Mouse (Mus musculus) adrenal gland, postnatal 10 days (tissue): ENCODE results near the gene Cbl. TPM values are rescaled to one million over a fixed set of nuclear protein-coding genes. Genes with fewer than 3 reads are reported as not detected.

Experiments
- DNase-seq: peaks from one replicate; pipeline ENCODE4 v3.0.0; 2021; ENCODE audit warnings: mixed read lengths
- total RNA-seq, 2 experiments: library from RNA; stranded (reverse); gene quantifications; 2 replicates each; pipeline ENCODE4 v1.2.3; 2021

Gene Cbl
- total RNA-seq, 2 experiments from 2014 or later: 28.2 to 32.4 TPM

- no peak for DNase-seq
Measured at GRCm38 (mm10) chr9:44240399-44240798, 6.5 kb upstream of the Cbl start, which contains the start of gene Ccdc153. Gene Ccdc153 (plus strand): TSS chr9:44240676.

DNA sequence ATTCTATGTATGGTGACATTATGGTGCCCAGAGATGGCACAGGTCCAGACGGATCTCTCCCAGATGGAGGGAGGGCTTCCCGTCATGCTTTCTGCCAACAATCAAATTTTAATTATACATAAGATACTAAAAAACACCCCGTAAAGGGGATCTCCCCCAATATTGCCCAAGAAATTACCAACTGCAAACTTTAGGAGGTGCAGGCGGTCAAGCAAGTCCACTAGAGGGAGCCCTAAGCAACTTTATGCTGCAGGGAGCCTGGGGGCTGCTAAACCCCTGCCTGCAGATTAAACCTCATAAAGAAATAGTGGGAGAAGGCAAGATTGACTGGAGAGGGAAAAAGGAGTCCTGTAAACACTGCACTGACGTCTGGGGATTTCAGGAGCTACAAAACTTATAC, 5.6 kb upstream of the Cbl start:
- DNase-seq: peak; percentile 70

DNA sequence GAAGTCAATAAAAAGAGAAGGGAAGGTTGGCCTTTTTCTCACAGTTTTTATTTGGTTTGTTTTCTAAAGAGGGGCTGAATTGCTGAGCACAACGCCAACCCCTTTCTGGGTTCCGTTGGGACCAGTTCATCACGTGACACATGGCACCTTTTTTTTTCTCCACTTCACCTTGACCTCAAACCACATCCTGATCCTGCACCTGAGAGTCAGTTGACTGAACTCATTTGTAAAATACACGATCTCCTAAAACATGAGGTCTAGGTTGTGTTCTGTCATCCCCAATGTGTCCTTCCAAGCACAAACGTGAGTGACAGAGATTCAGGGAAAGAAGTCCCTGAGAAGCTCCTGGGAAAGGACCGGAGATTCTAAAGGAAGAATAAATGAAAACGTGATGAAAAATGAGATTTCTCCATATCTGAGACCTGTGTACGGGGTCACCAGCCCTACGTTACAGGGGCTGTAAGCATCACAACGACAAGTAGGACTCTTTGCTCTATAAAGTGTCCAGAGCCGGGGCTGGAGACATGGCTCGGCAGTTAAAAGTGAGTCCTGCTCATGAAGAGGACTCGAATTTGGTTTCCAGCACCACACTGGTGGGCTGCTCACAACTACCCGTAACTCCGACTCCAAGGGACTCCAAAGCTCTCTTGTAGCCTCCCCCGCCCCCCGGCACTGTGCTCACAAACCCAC, 4.8 kb upstream of the Cbl start:
- no peak for DNase-seq

GRCm38 (mm10) chr9:44237128-44237527, 3.3 kb upstream of the Cbl start:
- no peak for DNase-seq

DNA sequence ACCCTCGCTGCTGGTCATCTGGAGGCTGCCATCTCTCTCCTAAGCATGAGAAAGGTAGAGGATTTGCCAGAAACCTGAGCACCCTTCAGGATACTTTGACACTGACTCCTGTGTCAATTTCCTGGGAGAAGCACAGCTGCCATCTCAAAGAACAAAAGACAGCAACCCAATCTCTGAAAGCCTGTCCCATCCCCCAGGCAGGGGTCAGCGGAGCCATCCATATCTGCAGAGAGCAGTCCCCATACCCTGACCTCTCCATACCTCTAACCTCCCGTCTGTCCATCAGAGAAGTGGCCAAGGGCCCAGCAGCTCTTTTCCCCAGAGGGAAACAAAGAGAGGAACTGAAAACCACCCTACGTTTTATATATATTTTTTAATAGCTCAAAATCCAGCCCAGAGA, 2.8 kb upstream of the Cbl start:
- DNase-seq: no peak

DNA sequence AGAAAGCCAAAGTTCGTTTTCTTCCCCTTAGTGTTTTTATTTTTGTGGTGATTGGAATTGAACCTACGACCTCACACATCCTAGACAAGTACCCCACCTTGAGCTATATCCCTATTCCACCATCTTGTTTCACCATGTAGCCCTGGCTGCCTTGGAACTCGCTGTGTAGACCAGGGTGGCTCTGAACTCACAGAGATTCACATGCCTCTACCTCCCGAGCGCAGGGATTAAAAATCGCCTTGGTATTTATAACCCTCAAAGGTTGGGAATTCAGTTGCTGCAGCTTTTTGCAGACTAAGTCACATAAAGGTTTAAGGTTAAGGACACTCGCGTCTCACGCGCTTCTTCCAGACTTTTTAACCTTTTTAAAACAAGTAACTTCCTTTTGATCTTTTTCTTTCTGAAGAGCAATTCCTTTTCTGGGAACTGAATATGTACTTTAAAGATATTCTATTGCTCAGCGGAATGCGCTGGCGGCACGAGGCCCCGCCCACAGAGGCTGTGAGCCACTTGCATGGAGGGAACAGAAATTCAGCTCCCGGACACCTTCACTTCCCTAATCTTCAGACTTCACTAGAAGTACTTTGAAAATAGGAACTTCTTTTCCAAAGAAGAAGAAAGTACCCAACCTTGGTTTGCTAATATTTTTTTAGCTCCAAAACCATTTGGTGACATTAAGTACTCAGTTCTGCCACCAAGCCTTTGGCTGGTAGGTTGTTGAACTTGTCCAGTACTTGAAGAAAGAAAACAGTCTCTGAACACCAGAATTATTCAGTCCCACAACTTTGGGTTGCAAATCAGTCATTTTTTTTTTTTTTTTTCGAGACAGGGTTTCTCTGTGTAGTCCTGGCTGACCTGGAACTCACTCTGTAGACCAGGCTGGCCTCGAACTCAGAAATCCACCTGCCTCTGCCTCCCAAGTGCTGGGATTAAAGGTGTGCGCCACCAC, 904 bp upstream of the Cbl start:
- peak; percentile 75 for DNase-seq

- DNase-seq: no peak
Measured at GRCm38 (mm10) chr9:44233021-44233801, 638 bp downstream of the Cbl start.

GRCm38 (mm10) chr9:44231609-44232008, 2.2 kb downstream of the Cbl start:
- no peak for DNase-seq

DNA sequence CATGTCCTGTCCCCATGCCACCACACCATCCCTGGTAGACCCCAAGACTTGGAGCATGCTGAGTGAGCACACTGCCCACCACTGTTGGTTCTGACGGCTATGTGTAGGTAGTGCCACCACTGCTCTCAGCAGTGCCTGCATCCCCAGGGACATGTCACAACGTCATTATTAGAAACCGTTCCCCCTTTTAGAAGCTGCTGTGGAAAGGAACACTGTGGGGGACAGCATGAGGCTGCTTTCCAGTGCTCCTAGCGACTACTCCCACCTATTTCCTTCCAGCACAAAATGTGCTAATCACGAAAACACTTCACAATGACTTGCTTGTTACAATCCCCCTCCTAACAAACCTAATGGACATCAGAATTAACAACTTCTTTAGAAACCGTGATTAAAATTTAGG, 7.9 kb downstream of the Cbl start:
- no peak for DNase-seq

DNA sequence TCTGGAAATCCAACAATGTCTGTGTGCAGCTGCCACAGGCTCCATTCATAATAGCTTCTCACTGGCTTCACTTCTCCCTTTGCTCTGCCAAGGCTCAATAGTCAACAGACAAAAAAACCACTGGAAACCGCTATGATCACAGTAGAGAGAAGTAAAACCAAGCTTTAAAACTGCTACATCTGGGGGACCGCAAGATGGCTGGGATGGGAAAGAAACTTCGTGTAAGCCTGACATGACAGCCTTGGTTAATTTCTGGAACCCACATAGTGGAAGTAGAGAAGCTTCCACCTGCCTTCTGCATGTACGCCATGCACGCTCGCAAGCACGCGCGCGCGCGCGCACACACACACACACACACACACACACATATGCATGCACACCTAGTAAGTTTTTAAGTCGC, 20.3 kb downstream of the Cbl start:
- no peak for DNase-seq

DNA sequence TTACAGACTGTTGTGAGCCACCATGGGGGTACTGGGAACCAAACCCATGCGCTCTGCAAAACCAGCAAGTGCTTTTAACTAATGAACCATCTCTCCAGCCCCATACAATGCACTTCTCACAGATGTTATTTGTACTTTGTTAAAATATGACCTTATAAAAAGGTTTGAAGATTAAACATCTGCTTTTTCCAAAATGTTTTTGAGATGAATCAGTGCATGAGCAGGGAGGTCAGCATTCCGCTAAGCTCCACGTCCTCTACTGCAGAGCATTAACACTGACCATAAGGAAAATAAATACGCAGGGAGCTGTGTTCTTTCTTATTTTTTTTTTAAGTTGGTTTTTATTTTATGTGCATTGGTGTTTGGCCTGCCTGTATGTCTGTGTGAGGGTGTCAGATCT, 21.4 kb downstream of the Cbl start:
- no peak for DNase-seq

DNA sequence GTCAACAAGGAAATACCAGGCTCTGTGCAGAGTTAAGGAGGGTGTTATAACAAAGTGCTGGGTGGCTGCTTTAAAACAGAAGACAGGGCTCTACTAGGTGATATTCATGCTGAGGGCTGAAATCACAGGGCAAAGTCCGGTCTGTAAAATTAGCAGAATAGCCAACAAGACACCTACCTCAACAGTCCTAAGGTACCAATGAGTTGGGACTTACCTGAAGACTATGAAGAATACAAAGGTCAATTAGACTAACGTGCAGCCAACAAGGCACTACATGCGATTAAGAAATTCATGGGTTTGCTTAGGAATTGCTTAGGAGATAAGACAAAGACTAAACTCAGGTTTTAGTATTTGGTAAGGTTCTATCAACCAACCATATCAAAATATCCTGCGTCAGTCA, 24.4 kb downstream of the Cbl start:
- DNase-seq: no peak

DNA sequence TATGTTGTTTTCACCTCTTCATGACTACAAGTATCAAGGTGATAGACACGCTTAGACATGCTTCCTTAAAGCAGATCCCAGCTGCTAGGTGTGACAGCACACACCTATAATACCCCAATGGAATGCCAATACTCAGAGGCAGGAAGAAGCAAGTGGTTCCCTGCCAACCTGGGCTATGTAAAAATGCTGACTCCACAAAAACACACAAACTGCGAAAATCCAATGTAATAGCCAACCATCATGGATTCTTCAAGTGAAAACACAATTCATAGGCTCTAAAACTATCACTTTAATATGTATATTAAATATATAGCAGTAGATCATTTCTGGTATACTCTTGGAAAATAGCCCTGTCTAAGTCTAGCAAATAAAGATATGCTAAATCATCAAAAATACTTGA, 26.0 kb downstream of the Cbl start:
- no peak for DNase-seq

- no peak for DNase-seq
Measured at GRCm38 (mm10) chr9:44200458-44200857, 33.4 kb downstream of the Cbl start.

- no peak for DNase-seq
Measured at GRCm38 (mm10) chr9:44199580-44199979, 34.3 kb downstream of the Cbl start.

GRCm38 (mm10) chr9:44199166-44199565, 34.7 kb downstream of the Cbl start:
- no peak for DNase-seq

GRCm38 (mm10) chr9:44196354-44196753, 37.5 kb downstream of the Cbl start:
- DNase-seq: no peak

DNA sequence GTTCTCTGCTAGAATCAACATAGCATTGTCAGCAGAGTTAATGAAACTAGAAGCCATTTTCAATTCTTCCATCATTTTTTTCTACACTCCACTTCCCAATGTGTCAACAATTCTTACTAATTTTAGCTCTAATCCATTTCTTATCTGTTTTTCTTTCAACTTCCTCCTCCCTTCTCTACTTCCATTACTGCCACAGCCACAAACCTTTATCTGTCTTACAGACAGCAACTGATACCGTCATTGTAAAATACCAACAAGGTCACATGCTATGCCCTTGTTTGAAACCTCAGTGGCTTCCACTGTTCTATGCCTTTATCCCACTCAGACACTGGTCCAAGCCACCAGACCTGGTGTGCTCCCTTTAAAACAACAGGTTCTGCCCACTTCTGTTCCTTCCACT, 39.8 kb downstream of the Cbl start:
- DNase-seq: no peak

- DNase-seq: no peak
Measured at GRCm38 (mm10) chr9:44192794-44193193, 41.1 kb downstream of the Cbl start.

DNA sequence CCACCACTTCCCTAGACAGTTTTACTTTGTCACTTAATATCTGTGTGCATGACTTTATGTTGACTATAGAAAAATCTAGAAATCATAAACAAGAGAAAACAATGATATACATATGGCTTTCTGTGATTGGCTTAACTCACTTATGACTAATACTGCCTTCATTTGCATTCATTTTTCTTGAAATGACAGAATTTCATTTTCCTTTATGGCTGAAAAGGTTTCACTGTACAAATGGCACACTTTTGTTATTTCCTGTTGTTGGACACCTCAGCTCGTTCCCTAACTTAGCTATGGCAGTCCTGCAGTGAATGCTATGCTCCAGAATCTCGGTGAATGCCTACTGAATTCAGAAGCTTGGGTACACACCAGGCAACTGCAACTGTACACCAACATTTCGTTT, 41.5 kb downstream of the Cbl start:
- DNase-seq: no peak

DNA sequence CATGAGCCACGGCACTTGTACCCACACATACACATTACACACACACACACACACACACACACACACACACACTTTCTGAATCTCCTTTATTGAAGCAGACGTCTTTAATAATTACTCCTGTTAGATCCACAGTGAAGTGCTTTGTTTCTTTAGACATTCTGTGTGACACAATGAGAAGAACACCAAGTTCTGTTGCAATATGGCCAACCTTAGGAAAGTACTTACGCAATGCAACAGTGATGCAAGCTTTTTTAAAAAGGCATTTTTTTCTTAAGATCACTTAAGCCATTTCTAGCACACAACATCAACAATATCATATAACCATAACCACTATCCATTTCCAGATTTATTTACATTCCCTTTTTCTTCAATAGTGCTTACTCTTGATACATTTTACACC, 42.7 kb downstream of the Cbl start:
- DNase-seq: no peak

- DNase-seq: no peak
Measured at GRCm38 (mm10) chr9:44188223-44188622, 45.6 kb downstream of the Cbl start.

- DNase-seq: peak; percentile 64
Measured at GRCm38 (mm10) chr9:44182260-44182659, 51.6 kb downstream of the Cbl start.
